Mouse (Mus musculus): ENCODE measurements at regions not wholly inside any gene's neighbourhood (a gene's known extent, or its start where the extent isn't known, plus 50 kb on each side); places are given as distances from the start of the nearest gene placed in this dataset.

GRCm38 (mm10) chr15:50005142-50005541, 3879.6 kb upstream of the Gm7489 start:
- peak in 1 of 2 experiments; percentile 24 for DNase-seq (ENCODE audit: low spot score in 2 of 2)

- DNase-seq (ENCODE audit: low spot score in 2 of 2) = no peak
Observed at GRCm38 (mm10) chr15:50046653-50047052, 3838.1 kb upstream of the Gm7489 start.

- DNase-seq (ENCODE audit: low spot score in 2 of 2) = peak in 1 of 2 experiments; percentile 9
Observed at GRCm38 (mm10) chr15:50053468-50053867, 3831.2 kb upstream of the Gm7489 start.

GRCm38 (mm10) chr15:50053892-50054291, 3830.8 kb upstream of the Gm7489 start:
- no peak for DNase-seq (ENCODE audit: low spot score in 2 of 2)

GRCm38 (mm10) chr15:50078246-50078645, 3806.5 kb upstream of the Gm7489 start:
- DNase-seq (ENCODE audit: low spot score in 2 of 2) = no peak

- no peak for DNase-seq (ENCODE audit: low spot score in 2 of 2)
Observed at GRCm38 (mm10) chr15:50082428-50082827, 3802.3 kb upstream of the Gm7489 start.

GRCm38 (mm10) chr15:50102596-50103277, 3782.0 kb upstream of the Gm7489 start:
- no peak for DNase-seq (ENCODE audit: low spot score in 2 of 2)

GRCm38 (mm10) chr15:50108913-50109312, 3775.8 kb upstream of the Gm7489 start:
- no peak for DNase-seq (ENCODE audit: low spot score in 2 of 2)

- no peak for DNase-seq (ENCODE audit: low spot score in 2 of 2)
Observed at GRCm38 (mm10) chr15:50153863-50154262, 3730.8 kb upstream of the Gm7489 start.

GRCm38 (mm10) chr15:50172276-50172772, 3712.4 kb upstream of the Gm7489 start:
- DNase-seq (ENCODE audit: low spot score in 2 of 2) = no peak

- no peak for DNase-seq (ENCODE audit: low spot score in 2 of 2)
Observed at GRCm38 (mm10) chr15:50183185-50183584, 3701.5 kb upstream of the Gm7489 start.

Data from left cerebral cortex, adult 18-20 months (tissue).